Mouse (Mus musculus): ENCODE data around the gene Ryr2. TPM values are rescaled to one million over a fixed set of nuclear protein-coding genes. Genes with fewer than 3 reads are reported as not detected.
A peak's percentile ranks its signal among the peaks of the same experiment; 100 is the strongest.
"Not testable (repeated sequence)": the region's sequence is repeated elsewhere in the genome, so short reads cannot be mapped to it uniquely, and the experiment has no call there.

Gene Ryr2
- polyA plus RNA-seq, 1 experiment from 2014 or later, result 0.19 TPM

GRCm38 (mm10) chr13:11572552-11572951, 534.2 kb downstream of the Ryr2 start:
- WGBS, result 44% methylated on average over 2 of the region's 2 CpGs
- no peaks in the 10 kb centered on the region for H3K27me3 ChIP-seq (ENCODE audit: poor library complexity, severe bottlenecking)

DNA sequence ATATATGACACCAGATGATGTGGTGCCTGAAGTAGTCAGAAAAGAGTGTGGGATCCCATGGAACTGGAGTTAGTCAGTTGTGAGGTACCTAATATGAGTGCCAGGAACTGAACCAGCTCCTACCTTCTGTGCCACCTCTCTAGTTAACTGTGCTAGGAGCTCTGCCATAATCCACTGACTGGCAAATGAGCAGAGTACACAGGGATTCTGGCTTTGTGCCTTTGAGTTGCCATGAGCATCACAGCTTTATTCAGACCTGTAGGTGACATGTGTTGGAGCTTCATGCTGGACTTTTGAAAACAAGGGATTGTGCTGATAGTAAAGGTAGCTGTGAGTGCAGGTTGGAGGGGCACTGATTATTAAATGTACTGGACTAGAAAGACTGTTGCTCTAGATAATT, 539.4 kb downstream of the Ryr2 start:
- Histone ChIP-seq H3K36me3 (replicated peaks) (no peaks in the 10 kb centered on the region), H3K4me3 (no peak overlapping the region), H3K27me3 (ENCODE audit: poor library complexity, severe bottlenecking) (no peaks in the 10 kb centered on the region), H3K9me3 (no peaks in the 10 kb centered on the region), H3K4me1 (no peaks in the 10 kb centered on the region), H3K27ac (no peak overlapping the region)
- no peak for DNase-seq (ENCODE audit: extremely low spot score, low spot score)

More at GRCm38 (mm10) chr13:11572552-11572951, 534.2 kb downstream of the Ryr2 start:
- Histone ChIP-seq H3K36me3 (replicated peaks) (no peaks in the 10 kb centered on the region), H3K4me1 (no peaks in the 10 kb centered on the region), H3K9me3 (no peaks in the 10 kb centered on the region), H3K27ac (no peak overlapping the region), H3K4me3 (no peak overlapping the region)
- no peak for DNase-seq (ENCODE audit: extremely low spot score, low spot score)

- Histone ChIP-seq H3K27me3 (ENCODE audit: poor library complexity, severe bottlenecking) (no peaks in the 10 kb centered on the region), H3K27ac (no peak overlapping the region), H3K4me1 (no peaks in the 10 kb centered on the region), H3K4me3 (no peak overlapping the region), H3K36me3 (replicated peaks) (no peaks in the 10 kb centered on the region), H3K9me3 (no peaks in the 10 kb centered on the region)
- WGBS, result 76% methylated on average over 9 of the region's 9 CpGs
- DNase-seq (ENCODE audit: extremely low spot score, low spot score), result no peak
Observed at GRCm38 (mm10) chr13:11566486-11566885, 540.3 kb downstream of the Ryr2 start.

GRCm38 (mm10) chr13:11563224-11564024, 543.3 kb downstream of the Ryr2 start:
- no peaks in the 10 kb centered on the region for H3K36me3 ChIP-seq (replicated peaks)

DNA sequence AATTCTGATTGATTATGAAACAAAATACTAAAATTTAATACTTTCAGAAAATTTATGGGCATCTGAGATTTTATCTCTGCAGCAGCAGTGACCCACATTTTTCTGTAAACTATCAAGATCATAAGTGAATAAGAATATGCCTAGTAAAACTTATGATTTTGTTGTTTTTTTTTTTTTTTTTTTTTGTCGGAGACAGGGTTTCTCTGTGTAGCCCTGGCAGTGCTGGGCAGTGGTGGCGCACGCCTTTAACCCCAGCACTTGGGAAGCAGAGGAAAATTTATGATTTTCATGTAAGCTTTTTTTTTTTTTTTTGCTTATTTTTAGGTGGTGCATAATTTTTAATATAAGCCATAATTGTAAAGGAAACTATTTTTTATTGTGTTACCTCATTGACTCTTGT, 557.1 kb downstream of the Ryr2 start:
- H3K4me1 ChIP-seq, result no peaks in the 10 kb centered on the region
- DNase-seq (ENCODE audit: extremely low spot score, low spot score), result no peak
- no peaks in the 10 kb centered on the region for H3K36me3 ChIP-seq (replicated peaks)
- H3K27me3 ChIP-seq (ENCODE audit: poor library complexity, severe bottlenecking), result no peaks in the 10 kb centered on the region
- no peak overlapping the region for H3K27ac ChIP-seq
- H3K4me3 ChIP-seq, result no peak overlapping the region
- WGBS, result 88% methylated on average over 3 of the region's 3 CpGs
- no peaks in the 10 kb centered on the region for H3K9me3 ChIP-seq

More at GRCm38 (mm10) chr13:11563224-11564024, 543.3 kb downstream of the Ryr2 start:
- H3K4me1 ChIP-seq, result no peaks in the 10 kb centered on the region
- 52% methylated on average over 1 of the region's 1 CpGs for WGBS
- no peaks in the 10 kb centered on the region for H3K27me3 ChIP-seq (ENCODE audit: poor library complexity, severe bottlenecking)
- no peak overlapping the region for H3K4me3 ChIP-seq
- H3K9me3 ChIP-seq, result no peaks in the 10 kb centered on the region
- peak; percentile 26 for DNase-seq (ENCODE audit: extremely low spot score, low spot score)
- H3K27ac ChIP-seq, result no peak overlapping the region

DNA sequence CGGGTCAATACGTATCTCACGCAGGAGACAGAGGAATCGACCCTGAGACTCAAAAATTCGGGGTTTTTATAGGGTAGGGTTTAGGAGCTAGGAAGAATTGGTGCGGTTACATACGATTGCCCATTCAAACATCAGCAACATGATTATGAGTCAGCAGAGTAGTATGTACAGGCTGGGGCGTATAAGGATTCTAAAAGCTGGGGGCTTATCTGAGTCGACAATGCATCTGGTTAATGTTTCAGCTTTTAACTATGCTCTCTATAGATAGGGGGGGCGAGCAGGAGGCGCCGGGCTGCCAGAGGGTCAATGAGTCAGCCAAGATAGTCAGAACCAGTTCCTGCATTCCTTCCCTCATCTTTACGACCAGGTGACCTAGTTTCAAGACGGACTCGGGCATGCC, 557.6 kb downstream of the Ryr2 start:
- whole genome bisulfite sequencing, result 85% methylated on average over 15 of the region's 15 CpGs
- H3K4me3 ChIP-seq; DNase-seq (ENCODE audit: extremely low spot score, low spot score); H3K36me3 ChIP-seq (replicated peaks); H3K27me3 ChIP-seq (ENCODE audit: poor library complexity, severe bottlenecking); H3K27ac ChIP-seq; H3K9me3 ChIP-seq; H3K4me1 ChIP-seq: not testable (repeated sequence)

- no peaks in the 10 kb centered on the region for H3K4me1 ChIP-seq
- DNase-seq (ENCODE audit: extremely low spot score, low spot score), result no peak
- WGBS, result 51% methylated on average over 7 of the region's 7 CpGs
- H3K27me3 ChIP-seq (ENCODE audit: poor library complexity, severe bottlenecking), result no peaks in the 10 kb centered on the region
- H3K36me3 ChIP-seq (replicated peaks), result no peaks in the 10 kb centered on the region
- no peaks in the 10 kb centered on the region for H3K9me3 ChIP-seq
- no peak overlapping the region for H3K4me3 ChIP-seq
- no peak overlapping the region for H3K27ac ChIP-seq
Observed at GRCm38 (mm10) chr13:11545841-11546240, 560.9 kb downstream of the Ryr2 start.

DNA sequence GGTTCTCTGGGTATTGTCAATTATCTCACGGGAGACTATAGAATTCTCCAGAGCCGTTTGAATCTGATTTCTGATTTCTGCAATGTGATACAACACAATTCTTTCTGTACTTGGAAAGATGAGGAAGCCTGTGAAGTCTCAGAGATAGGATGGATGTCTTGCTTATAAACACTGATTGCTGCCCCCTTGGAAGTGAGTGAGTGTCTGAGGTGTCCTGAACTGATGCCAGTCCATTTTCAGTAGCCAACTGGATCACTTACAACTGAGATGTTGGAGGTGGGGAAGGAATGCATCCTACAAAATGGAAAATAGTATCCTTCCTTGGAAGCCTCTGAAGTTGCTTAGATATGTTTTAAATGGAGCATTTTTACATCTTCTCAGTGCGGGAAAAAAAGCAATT, 564.2 kb downstream of the Ryr2 start:
- no peak overlapping the region for H3K4me3 ChIP-seq
- WGBS, result 89% methylated on average over 3 of the region's 3 CpGs
- H3K27me3 ChIP-seq (ENCODE audit: poor library complexity, severe bottlenecking), result no peaks in the 10 kb centered on the region
- no peak for DNase-seq (ENCODE audit: extremely low spot score, low spot score)
- no peaks in the 10 kb centered on the region for H3K9me3 ChIP-seq
- H3K36me3 ChIP-seq (replicated peaks), result no peaks in the 10 kb centered on the region
- H3K4me1 ChIP-seq, result no peaks in the 10 kb centered on the region
- H3K27ac ChIP-seq, result no peak overlapping the region

- Histone ChIP-seq H3K36me3 (replicated peaks) (no peaks in the 10 kb centered on the region), H3K9me3 (no peaks in the 10 kb centered on the region), H3K4me1 (no peaks in the 10 kb centered on the region), H3K27me3 (ENCODE audit: poor library complexity, severe bottlenecking) (no peaks in the 10 kb centered on the region), H3K4me3 (no peak overlapping the region), H3K27ac (no peak overlapping the region)
- 85% methylated on average over 1 of the region's 1 CpGs for WGBS
- no peak for DNase-seq (ENCODE audit: extremely low spot score, low spot score)
Observed at GRCm38 (mm10) chr13:11536851-11537250, 569.9 kb downstream of the Ryr2 start.

- no peak overlapping the region for H3K4me3 ChIP-seq
- no peaks in the 10 kb centered on the region for H3K36me3 ChIP-seq (replicated peaks)
- no peak overlapping the region for H3K27ac ChIP-seq
- no peaks in the 10 kb centered on the region for H3K4me1 ChIP-seq
- no peaks in the 10 kb centered on the region for H3K9me3 ChIP-seq
- WGBS, result 81% methylated on average over 3 of the region's 3 CpGs
- no peak for DNase-seq (ENCODE audit: extremely low spot score, low spot score)
- H3K27me3 ChIP-seq (ENCODE audit: poor library complexity, severe bottlenecking), result no peaks in the 10 kb centered on the region
Observed at GRCm38 (mm10) chr13:11535874-11536273, 570.9 kb downstream of the Ryr2 start.

DNA sequence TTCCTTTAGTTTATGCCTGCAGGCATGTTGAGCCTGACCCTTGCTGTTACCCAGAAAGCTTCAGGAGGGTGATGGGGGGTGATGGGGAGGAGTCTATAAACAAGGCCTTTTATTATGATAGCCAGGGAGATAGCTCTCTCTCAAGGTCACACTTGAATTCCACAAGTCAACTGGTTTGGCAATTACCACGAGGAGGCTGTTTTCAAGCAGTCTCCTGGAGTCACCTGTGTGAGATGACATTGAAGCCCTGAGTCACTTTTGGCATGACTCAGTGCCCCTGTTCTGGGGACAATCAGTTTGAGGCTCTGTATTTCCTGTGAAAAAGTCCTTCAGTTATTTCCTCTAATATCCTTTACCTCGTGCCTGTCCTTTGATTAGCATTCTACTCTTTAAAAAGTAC, 573.5 kb downstream of the Ryr2 start:
- WGBS, result 57% methylated on average over 2 of the region's 2 CpGs
- Histone ChIP-seq H3K36me3 (replicated peaks) (no peaks in the 10 kb centered on the region), H3K27ac (no peak overlapping the region), H3K4me1 (no peaks in the 10 kb centered on the region), H3K9me3 (no peaks in the 10 kb centered on the region), H3K27me3 (ENCODE audit: poor library complexity, severe bottlenecking) (no peaks in the 10 kb centered on the region), H3K4me3 (no peak overlapping the region)
- DNase-seq (ENCODE audit: extremely low spot score, low spot score), result no peak

DNA sequence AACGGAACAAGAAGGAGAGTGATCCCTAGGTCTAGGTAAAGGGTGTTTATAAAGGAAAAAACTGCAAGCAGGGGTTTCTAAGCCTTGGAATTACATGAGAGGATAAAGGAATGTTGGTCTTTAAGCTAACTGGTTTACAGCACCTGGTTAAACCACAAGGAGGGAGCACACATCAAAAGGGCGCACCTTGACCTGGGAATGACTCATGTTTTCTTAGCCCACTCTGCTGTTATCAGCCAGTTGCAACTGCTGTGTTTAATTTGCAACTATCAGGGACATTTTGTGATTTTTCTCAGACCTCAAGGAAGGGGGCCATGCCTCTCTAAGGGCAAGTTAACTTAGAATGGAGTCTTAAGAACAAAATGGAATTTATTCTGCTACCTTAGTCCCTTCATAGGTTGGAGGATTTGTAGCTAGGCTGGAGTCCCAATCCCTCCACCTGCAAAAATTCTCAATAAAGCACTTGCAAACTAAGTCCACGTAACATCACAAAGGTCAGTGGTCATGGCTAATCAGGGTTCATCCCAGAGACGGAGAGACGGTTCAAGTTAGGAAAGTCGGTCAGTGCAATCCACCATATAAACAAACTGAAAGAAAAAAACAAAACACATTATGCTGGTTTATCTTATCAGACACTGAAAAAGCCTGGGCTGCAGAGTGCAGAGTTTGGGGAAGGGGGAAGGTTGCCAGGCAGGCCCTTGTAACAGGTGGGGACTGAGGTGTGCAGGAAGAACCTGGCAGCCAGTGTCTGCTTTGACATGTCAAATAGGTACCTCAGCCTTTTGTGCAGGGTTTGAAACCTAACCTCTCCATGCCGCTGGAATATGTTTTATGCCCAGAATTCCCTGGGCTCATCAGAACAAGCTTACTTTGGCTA, 574.5 kb downstream of the Ryr2 start:
- Histone ChIP-seq H3K27ac (no peak overlapping the region), H3K27me3 (ENCODE audit: poor library complexity, severe bottlenecking) (no peaks in the 10 kb centered on the region), H3K4me1 (no peaks in the 10 kb centered on the region), H3K4me3 (no peak overlapping the region), H3K9me3 (no peaks in the 10 kb centered on the region), H3K36me3 (replicated peaks) (no peaks in the 10 kb centered on the region)
- WGBS, result 89% methylated on average over 7 of the region's 7 CpGs
- no peak for DNase-seq (ENCODE audit: extremely low spot score, low spot score)

DNA sequence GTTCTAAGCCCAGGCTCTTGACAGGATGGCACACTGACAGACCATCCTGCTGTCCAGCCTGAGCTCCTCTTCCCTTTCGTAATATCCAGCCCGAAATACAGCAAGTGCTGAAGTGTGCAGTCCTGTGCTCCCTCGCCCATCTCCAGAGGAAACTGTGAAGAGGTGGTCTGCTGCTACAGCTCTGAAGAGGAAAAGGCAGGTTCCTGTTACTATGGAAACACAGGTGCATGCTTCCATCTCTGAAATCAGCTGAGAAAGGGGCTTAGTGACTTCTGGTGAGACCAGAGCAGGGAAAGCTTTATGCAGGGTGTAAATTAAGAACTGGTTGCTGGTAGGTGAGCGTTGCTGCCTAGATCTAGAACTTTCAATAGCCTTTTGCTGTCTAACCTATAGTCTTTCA, 583.1 kb downstream of the Ryr2 start:
- no peak for DNase-seq (ENCODE audit: extremely low spot score, low spot score)
- Histone ChIP-seq H3K27me3 (ENCODE audit: poor library complexity, severe bottlenecking) (no peaks in the 10 kb centered on the region), H3K4me3 (no peak overlapping the region), H3K4me1 (no peaks in the 10 kb centered on the region), H3K36me3 (replicated peaks) (no peaks in the 10 kb centered on the region), H3K27ac (no peak overlapping the region), H3K9me3 (no peaks in the 10 kb centered on the region)
- 86% methylated on average over 4 of the region's 4 CpGs for WGBS

All from forebrain, embryonic 10.5 days (tissue).